Mouse (Mus musculus) CH12.LX (cell line): Measurements from ENCODE around the gene Galp. TPM values are rescaled to one million over a fixed set of nuclear protein-coding genes. Genes with fewer than 3 reads are reported as not detected.
"Not testable (repeated sequence)": the region's sequence is repeated elsewhere in the genome, so short reads cannot be mapped to it uniquely, and the experiment has no call there.

ENCODE experiments used
- DNase-seq: peaks from one replicate; pipeline ENCODE4 v3.0.0-alpha.2; 2013; ENCODE audit errors: extremely low read depth
- H3K27ac ChIP-seq: 2 replicates; pipeline ENCODE4 v1.5.1; 2012; ENCODE audit warnings: low read depth, mild to moderate bottlenecking, control low read depth, moderate library complexity; ENCODE audit not compliant: insufficient read depth
- H3K27me3 ChIP-seq: replicated peaks from 2 replicates; pipeline ENCODE3; 2012; ENCODE audit warnings: inconsistent platforms
- H3K36me3 ChIP-seq, 2 experiments: replicated peaks in 1 of 2; 2 replicates each; pipeline versions ENCODE3 to v1.6.1; 2012; ENCODE audit warnings: inconsistent platforms in 1 of 2, low read length in 1 of 2, mild to moderate bottlenecking in 1 of 2, mixed read lengths in 1 of 2, moderate library complexity in 1 of 2; ENCODE audit not compliant: control insufficient read depth in 1 of 2, insufficient read depth in 1 of 2
- H3K4me1 ChIP-seq, 2 experiments: 2 replicates each; pipeline ENCODE4 v1.6.1; 2012; ENCODE audit warnings: inconsistent platforms in 1 of 2, moderate library complexity in 1 of 2; ENCODE audit not compliant: insufficient read depth in 2 of 2, control insufficient read depth in 1 of 2
- H3K4me2 ChIP-seq: 2 replicates; pipeline ENCODE4 v1.6.1; 2012; ENCODE audit warnings: low read depth, mild to moderate bottlenecking, control low read depth; ENCODE audit not compliant: poor library complexity, insufficient read depth, severe bottlenecking
- H3K4me3 ChIP-seq, 3 experiments: fragments of 150-350 bp in 1 of 3; sonication (generic) in 1 of 3; replicated peaks in 1 of 3; 2 replicates each; pipeline versions ENCODE3 to v1.5.1; 2011 to 2012; ENCODE audit warnings: low read depth in 2 of 3, low read length in 2 of 3, mild to moderate bottlenecking in 2 of 3, moderate library complexity in 2 of 3, control low read depth in 1 of 3, improper control_type of control experiment in 1 of 3, inconsistent platforms in 1 of 3, mixed read lengths in 1 of 3; ENCODE audit not compliant: poor library complexity in 1 of 3
- H3K79me2 ChIP-seq: replicated peaks from 2 replicates; pipeline ENCODE4 v1.6.1; 2012; ENCODE audit warnings: mild to moderate bottlenecking, moderate library complexity; ENCODE audit not compliant: control insufficient read depth, poor library complexity, insufficient read depth, severe bottlenecking; ENCODE audit errors: extremely low read depth
- H3K9ac ChIP-seq: 2 replicates; pipeline ENCODE4 v1.6.1; 2012; ENCODE audit warnings: low read depth, mild to moderate bottlenecking, control low read depth, moderate library complexity; ENCODE audit not compliant: insufficient read depth
- H3K9me3 ChIP-seq: replicated peaks from 2 replicates; pipeline ENCODE3; 2012; ENCODE audit warnings: low read length, inconsistent platforms, mixed read lengths
- CHD1 ChIP-seq: IDR thresholded peaks from 2 replicates; pipeline ENCODE4 v1.6.1; 2012; ENCODE audit warnings: low read depth, low read length, improper control_type of control experiment, inconsistent platforms
- CTCF ChIP-seq, 2 experiments: IDR thresholded peaks in 1 of 2; conservative IDR thresholded peaks in 1 of 2; 2 replicates each; pipeline ENCODE4 v1.5.1; 2011 to 2012; ENCODE audit warnings: low read depth in 2 of 2, low read length in 2 of 2, improper control_type of control experiment in 1 of 2, inconsistent platforms in 1 of 2, mild to moderate bottlenecking in 1 of 2, moderate library complexity in 1 of 2
- IRF4 ChIP-seq: IDR thresholded peaks from 2 replicates; pipeline ENCODE4 v1.6.1; 2014; ENCODE audit warnings: low read depth, mild to moderate bottlenecking, inconsistent platforms, low read length, improper control_type of control experiment
- KAT2A ChIP-seq: IDR thresholded peaks from 2 replicates; pipeline ENCODE4 v1.6.1; 2012; ENCODE audit warnings: low read length, improper control_type of control experiment, inconsistent platforms; ENCODE audit not compliant: insufficient replicate concordance
- MAX ChIP-seq: IDR thresholded peaks from 2 replicates; pipeline ENCODE4 v1.6.1; 2011; ENCODE audit warnings: low read length, improper control_type of control experiment
- MYC ChIP-seq: IDR thresholded peaks from 2 replicates; pipeline ENCODE4 v1.6.1; 2011; ENCODE audit warnings: low read depth, mild to moderate bottlenecking, improper control_type of control experiment, low read length
- RAD21 ChIP-seq: IDR thresholded peaks from 2 replicates; pipeline ENCODE4 v1.6.1; 2011; ENCODE audit warnings: low read depth, mild to moderate bottlenecking, low read length, improper control_type of control experiment, moderate library complexity
- SMC3 ChIP-seq: IDR thresholded peaks from 2 replicates; pipeline ENCODE4 v1.6.1; 2011; ENCODE audit warnings: low read depth, low read length, improper control_type of control experiment
- USF2 ChIP-seq: conservative IDR thresholded peaks from 2 replicates; pipeline ENCODE4 v1.6.1; 2011; ENCODE audit warnings: low read depth, low read length, improper control_type of control experiment
- ZNF384 ChIP-seq: IDR thresholded peaks from 2 replicates; pipeline ENCODE4 v1.6.1; 2012; ENCODE audit warnings: low read depth, low read length, improper control_type of control experiment, inconsistent platforms
- dilution Hi-C: fragments of 300-500 bp; cut with MboI; formaldehyde crosslinking; loops from 2 replicates; pipeline ENCODE4 v1.14.3; 2020; ENCODE audit warnings: low sequenced_read_pairs; ENCODE audit not compliant: extremely low pct_unique_long_range_greater_than_20kb, extremely low pct_ligation_motif_present
- in situ Hi-C: fragments of 300-500 bp; cut with MboI; formaldehyde crosslinking; loops from 3 replicates; pipeline ENCODE4 v1.14.3; 2019; ENCODE audit warnings: low sequenced_read_pairs, low pct_ligation_motif_present, low pct_unique_long_range_greater_than_20kb, mixed read lengths
- polyA plus RNA-seq: library from polyadenylated mRNA; unstranded; fragments of >175 nt; gene quantifications from 2 replicates; pipeline ENCODE4 v1.2.1, GENCODE M21; 2012; ENCODE audit warnings: low read depth; ENCODE audit not compliant: insufficient read length
- total RNA-seq, 2 experiments: library from RNA; depleted of rRNA; stranded (reverse); fragments of 300-350 nt in 1 of 2; fragments of >200 nt in 1 of 2; gene quantifications; 2 replicates each; pipeline ENCODE4 v1.2.3; 2012 to 2014

Gene Galp
- total and polyA plus RNA-seq, 3 experiments, result not detected

DNA sequence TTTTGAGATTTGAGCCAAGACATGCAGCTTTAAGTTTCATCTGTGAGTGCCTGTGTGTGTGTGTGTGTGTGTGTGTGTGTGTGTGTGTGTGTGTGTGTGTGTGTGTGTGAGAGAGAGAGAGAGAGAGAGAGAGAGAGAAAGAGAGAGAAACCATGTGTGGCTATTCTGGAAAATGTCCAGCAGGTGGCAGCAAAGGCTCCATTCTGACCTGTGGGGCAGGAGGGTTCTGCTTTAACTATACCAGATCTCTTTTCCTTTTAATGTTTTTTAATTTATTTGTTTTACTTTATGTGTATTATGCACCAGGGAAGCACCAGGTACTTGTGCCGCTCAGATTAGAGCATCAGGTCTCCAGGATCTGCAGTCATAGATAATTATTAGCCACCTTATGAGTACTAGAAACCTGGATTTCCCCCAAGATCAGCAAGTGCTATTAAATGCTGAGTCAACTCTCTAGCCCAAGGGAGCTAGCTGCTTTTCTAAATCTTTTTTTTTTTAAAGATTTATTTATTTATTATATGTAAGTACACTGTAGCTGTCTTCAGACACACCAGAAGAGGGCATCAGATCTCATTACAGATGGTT, 44.0 kb downstream of the Galp start:
- H3K36me3 ChIP-seq, in situ Hi-C loops, H3K9ac ChIP-seq, H3K4me3 ChIP-seq, dilution Hi-C loops, H3K4me2 ChIP-seq, H3K79me2 ChIP-seq, H3K27ac ChIP-seq, H3K4me1 ChIP-seq, H3K9me3 ChIP-seq: not testable (repeated sequence)
- H3K27me3 ChIP-seq, result peaks cover 46% of the 10 kb centered on the region
- DNase-seq, result peak; percentile 54
- TF ChIP-seq SMC3, result peak; percentile 51
- TF ChIP-seq RAD21, result peak; percentile 49
- TF ChIP-seq CTCF (conservative IDR thresholded peaks at IDR 0.05 in 1 of 2, IDR thresholded peaks at IDR 0.05 in 1 of 2; ENCODE audit: low read depth in 2 of 2, low read length in 2 of 2), result peak; percentile 4 to 69; a peak in 2 of 4 replicates

DNA sequence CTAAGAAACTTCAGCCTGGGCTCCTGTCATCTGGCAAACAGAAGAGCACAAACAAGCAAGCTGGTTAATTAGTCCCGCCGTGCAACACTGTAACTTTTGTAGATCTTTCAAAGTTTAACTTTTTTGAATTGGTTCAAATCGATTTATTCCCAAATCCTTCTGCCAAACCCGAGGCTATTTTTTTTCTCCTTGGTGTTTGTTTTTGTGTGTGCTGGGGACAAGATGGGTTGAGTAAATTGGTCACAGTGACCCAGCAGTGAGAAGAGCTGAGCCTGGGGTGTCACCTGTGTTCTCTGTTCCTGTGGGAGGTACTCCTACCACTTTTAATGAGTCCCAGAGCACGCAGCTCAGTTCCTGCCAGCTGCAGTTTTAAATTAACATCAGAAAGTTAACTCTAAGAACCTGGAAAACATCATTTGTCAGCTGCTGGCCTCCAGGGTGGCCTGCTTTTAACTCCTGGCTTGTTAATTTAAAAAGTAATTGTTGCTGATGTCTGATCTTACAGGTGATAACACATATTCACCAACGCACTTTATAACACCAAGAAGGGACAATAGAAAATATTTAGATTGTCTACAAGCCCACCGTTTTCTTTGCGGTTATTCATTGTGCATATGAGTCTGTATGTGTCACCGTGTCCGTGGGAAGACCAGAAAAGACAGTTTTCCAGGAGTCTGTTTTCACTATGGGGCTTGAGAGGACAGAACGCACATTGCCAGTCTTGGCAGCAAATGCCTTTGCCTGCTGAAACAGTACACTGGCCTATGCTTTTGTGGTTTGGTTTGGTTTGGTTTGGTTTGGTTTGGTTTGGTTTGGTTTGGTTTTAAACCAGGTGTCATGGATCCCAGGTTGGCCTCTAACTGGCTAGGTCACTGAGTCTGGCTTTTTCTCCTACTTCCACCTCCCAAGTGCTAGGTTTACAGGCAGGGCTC, 47.7 kb downstream of the Galp start:
- Histone ChIP-seq H3K9ac (no peak overlapping the region), H3K36me3 (no peaks in the 10 kb centered on the region), H3K4me1 (no peaks in the 10 kb centered on the region), H3K4me2 (no peak overlapping the region), H3K9me3 (peaks cover 3% of the 10 kb centered on the region), H3K27me3 (peaks cover 54% of the 10 kb centered on the region), H3K4me3 (no peak overlapping the region), H3K79me2 (no peaks in the 10 kb centered on the region), H3K27ac (no peak overlapping the region)
- in situ Hi-C loops (no loop called here), dilution Hi-C loops (no loop called here)
- no peak for DNase-seq
- TF ChIP-seq USF2, result no peak
- TF ChIP-seq KAT2A, result no peak
- no peak for TF ChIP-seq ZNF384
- no peak for TF ChIP-seq CTCF (conservative IDR thresholded peaks at IDR 0.05 in 1 of 2, IDR thresholded peaks at IDR 0.05 in 1 of 2; ENCODE audit: low read depth in 2 of 2, low read length in 2 of 2)
- no peak for TF ChIP-seq SMC3
- no peak for TF ChIP-seq CHD1
- TF ChIP-seq IRF4, result no peak
- TF ChIP-seq MYC, result no peak

- H3K27ac ChIP-seq, result no peak within 1 kb of the TSS
- in situ Hi-C loops, result no loop called here
These were observed 55.5 kb downstream of the Galp start, which contains the start of gene Epp13 for GRCm38 (mm10) chr7:6252410-6252809. Gene Epp13 (plus strand): TSS chr7:6252710.

More at GRCm38 (mm10) chr7:6252410-6252809, 55.5 kb downstream of the Galp start, which contains the start of gene Epp13:
- H3K9me3 ChIP-seq, result peaks cover 6% of the 10 kb centered on the region
- no peaks in the 10 kb centered on the region for H3K36me3 ChIP-seq
- H3K4me2 ChIP-seq, result no peak within 1 kb of the TSS
- H3K79me2 ChIP-seq, result no peaks in the 10 kb centered on the region
- TF ChIP-seq MAX (no peak), CTCF (conservative IDR thresholded peaks at IDR 0.05 in 1 of 2, IDR thresholded peaks at IDR 0.05 in 1 of 2; ENCODE audit: low read depth in 2 of 2, low read length in 2 of 2) (no peak)
- dilution Hi-C loops, result no loop called here
- H3K9ac ChIP-seq, result no peak within 1 kb of the TSS
- H3K4me1 ChIP-seq, result no peaks in the 10 kb centered on the region
- H3K27me3 ChIP-seq, result peaks cover 51% of the 10 kb centered on the region
- H3K4me3 ChIP-seq, result no peak within 1 kb of the TSS
- DNase-seq, result no peak
